Mouse (Mus musculus) embryonic facial prominence, embryonic 14.5 days (tissue): Measurements from ENCODE around the gene Nrxn3. TPM values are rescaled to one million over a fixed set of nuclear protein-coding genes. Genes with fewer than 3 reads are reported as not detected.

Experiments used
- ATAC-seq: fragments of 200-750 bp; cut with Nextera tagmentation; 2 replicates; pipeline ENCODE4 v1.8.0; 2017; ENCODE audit warnings: low read depth, moderate number of reproducible peaks, moderate TSS enrichment
- DNase-seq: peaks from one replicate; pipeline ENCODE4 v3.0.0-alpha.2; 2015; ENCODE audit warnings: low spot score
- H3K27ac ChIP-seq: fragments of 300-500 bp; sonication (generic); replicated peaks from 2 replicates; pipeline ENCODE4 v1.5.1; 2014; ENCODE audit warnings: low read depth, mild to moderate bottlenecking, low read length, moderate library complexity
- H3K27me3 ChIP-seq: fragments of 300-500 bp; sonication (generic); replicated peaks from 2 replicates; pipeline ENCODE4 v1.6.1; 2014; ENCODE audit warnings: low read length; ENCODE audit not compliant: control insufficient read depth, insufficient read depth
- H3K36me3 ChIP-seq: fragments of 300-500 bp; sonication (generic); 2 replicates; pipeline ENCODE4 v1.6.1; 2014; ENCODE audit warnings: low read length, mixed read lengths; ENCODE audit not compliant: control insufficient read depth, insufficient read depth
- H3K4me1 ChIP-seq: fragments of 300-500 bp; sonication (generic); 2 replicates; pipeline ENCODE4 v1.6.1; 2014; ENCODE audit warnings: antibody characterized with exemption, low read length; ENCODE audit not compliant: control insufficient read depth, insufficient read depth
- H3K4me2 ChIP-seq: fragments of 300-500 bp; sonication (generic); 2 replicates; pipeline ENCODE4 v1.6.1; 2014; ENCODE audit warnings: low read depth, mild to moderate bottlenecking, low read length, moderate library complexity, mixed read lengths
- H3K4me3 ChIP-seq: fragments of 300-500 bp; sonication (generic); 2 replicates; pipeline ENCODE4 v1.5.1; 2014; ENCODE audit warnings: low read depth, mild to moderate bottlenecking, low read length
- H3K9ac ChIP-seq: fragments of 300-500 bp; sonication (generic); 2 replicates; pipeline ENCODE4 v1.6.1; 2014; ENCODE audit warnings: low read depth, mild to moderate bottlenecking, low read length, moderate library complexity, mixed read lengths
- H3K9me3 ChIP-seq: fragments of 300-500 bp; sonication (generic); 2 replicates; pipeline ENCODE4 v1.6.1; 2016; ENCODE audit warnings: low read length; ENCODE audit not compliant: control insufficient read depth
- WGBS: fragments of 180-500 bp; shearing (Covaris S2); extraction: QIAGEN DNeasy Blood & Tissue Kit; methylation state at CpG from one replicate; pipeline ENCODE4 v1.1.7; 2014; 5-methylcytosine and 5-hydroxymethylcytosine counted together
- polyA plus RNA-seq: library from polyadenylated mRNA; unstranded; fragments of >200 nt; fragmentation: Nextera tagmentation; extraction: Ambion mirVana; gene quantifications from 2 replicates; pipeline ENCODE4 v1.2.1, GENCODE M21; 2014

Nrxn3 gene
- polyA plus RNA-seq, 1 experiment from 2014 or later: 2.6 TPM

DNA sequence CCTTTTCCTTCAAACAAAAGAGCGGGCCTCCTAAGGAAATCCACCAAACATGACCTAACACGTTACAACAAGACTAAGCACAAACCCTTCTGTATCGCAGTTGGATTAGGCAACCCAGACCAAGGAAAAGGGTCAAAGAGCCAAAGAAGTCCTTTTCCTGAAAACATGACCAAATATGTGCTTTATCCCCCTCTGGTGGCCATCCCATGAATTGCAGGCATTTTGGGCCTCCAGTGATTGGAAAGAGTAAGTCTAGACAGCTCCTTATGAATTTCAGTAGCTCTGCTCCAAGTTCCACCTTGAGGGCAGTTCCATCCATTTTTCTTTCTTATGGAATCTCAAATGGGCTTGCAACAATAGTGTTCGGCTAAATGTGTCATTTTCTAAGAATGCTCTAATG lies 579.3 kb downstream of the Nrxn3 start:
- Histone ChIP-seq H3K4me1 (no peaks in the 10 kb centered on the region), H3K4me2 (no peak overlapping the region), H3K36me3 (no peaks in the 10 kb centered on the region), H3K27me3 (no peaks in the 10 kb centered on the region), H3K27ac (no peak overlapping the region), H3K4me3 (no peak overlapping the region), H3K9ac (no peak overlapping the region), H3K9me3 (no peaks in the 10 kb centered on the region)
- 37% methylated on average over 4 of the region's 4 CpGs for WGBS
- no peak for ATAC-seq
- peak; percentile 50 for DNase-seq

DNA sequence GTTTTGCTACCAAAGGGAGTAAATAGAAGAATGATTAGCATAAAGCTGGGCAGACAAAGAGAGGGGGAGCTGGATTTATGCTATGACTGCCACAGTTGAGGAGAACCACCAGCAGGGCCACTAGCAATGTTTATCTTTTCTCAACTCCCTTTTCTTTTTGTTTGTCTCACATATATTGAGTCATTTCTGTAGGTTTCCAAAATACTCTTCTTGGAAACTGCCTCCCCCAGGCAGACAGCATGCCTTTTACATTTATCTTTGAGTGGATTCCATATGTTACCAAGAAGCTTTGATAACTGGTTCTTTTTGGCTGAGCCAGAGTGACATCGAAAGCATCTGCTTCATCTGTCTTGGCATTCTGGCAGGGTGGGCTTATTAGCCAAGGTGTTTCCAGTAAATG lies 587.5 kb downstream of the Nrxn3 start:
- H3K27ac ChIP-seq: no peak overlapping the region
- 84% methylated on average over 1 of the region's 1 CpGs for WGBS
- H3K36me3 ChIP-seq: no peaks in the 10 kb centered on the region
- no peak overlapping the region for H3K4me2 ChIP-seq
- no peaks in the 10 kb centered on the region for H3K27me3 ChIP-seq
- no peak overlapping the region for H3K4me3 ChIP-seq
- DNase-seq (no peak), ATAC-seq (no peak)
- H3K9ac ChIP-seq: no peak overlapping the region
- H3K9me3 ChIP-seq: no peaks in the 10 kb centered on the region
- H3K4me1 ChIP-seq: no peaks in the 10 kb centered on the region

DNA sequence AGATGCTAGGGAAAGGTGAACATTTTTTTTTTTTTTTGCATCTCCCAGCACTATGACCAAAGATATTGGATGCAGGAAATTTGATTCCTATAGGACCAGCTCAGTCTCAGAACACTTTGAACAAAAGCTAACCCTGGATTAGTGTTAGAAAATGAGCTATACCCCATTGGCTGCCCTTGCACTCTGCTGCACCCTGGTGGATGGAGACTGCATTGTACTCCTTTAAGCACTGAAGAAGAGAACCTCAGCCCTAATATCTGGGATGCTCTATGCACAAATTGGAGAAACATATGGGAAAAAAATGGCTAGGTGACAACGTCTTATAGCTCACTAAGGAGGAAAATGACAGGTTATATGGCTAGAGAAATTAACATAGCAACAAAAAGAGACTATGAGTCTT lies 589.9 kb downstream of the Nrxn3 start:
- DNase-seq (no peak), ATAC-seq (no peak)
- H3K27ac ChIP-seq: no peak overlapping the region
- no peaks in the 10 kb centered on the region for H3K9me3 ChIP-seq
- H3K27me3 ChIP-seq: no peaks in the 10 kb centered on the region
- no peak overlapping the region for H3K4me3 ChIP-seq
- H3K4me2 ChIP-seq: no peak overlapping the region
- no peaks in the 10 kb centered on the region for H3K4me1 ChIP-seq
- no peaks in the 10 kb centered on the region for H3K36me3 ChIP-seq
- WGBS: 38% methylated on average over 1 of the region's 1 CpGs
- no peak overlapping the region for H3K9ac ChIP-seq

DNA sequence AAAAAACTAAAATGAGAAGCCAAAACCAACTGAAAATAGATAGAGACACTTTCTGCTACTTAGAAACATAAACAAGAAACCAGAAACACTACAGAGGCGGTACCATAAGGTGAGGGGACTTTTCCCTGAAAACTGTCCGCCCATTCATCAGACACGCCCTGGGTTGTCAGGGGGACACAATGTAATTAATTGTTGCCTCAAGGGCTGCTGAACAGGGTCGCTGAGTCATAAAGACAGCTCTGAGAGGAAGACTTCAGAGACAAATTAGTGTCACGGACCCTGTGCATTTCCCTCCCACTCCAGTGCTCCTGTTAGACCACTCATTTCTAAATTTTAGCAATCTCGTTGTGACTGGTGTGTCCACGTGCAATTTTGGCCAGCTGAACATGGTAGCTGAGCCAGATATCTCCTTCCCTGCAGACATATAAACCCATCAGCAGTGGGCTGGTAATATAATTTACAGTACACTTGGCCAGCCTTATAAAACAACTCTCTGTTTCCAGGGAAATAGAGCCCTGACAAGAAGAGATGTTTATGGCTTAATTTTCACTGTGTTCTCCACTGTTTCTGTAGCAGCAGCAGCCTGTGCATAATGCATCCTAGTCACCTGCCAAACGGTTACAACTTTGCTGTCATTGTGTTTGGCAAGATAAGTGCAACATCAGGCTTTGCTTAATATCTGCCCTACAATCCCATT lies 603.3 kb downstream of the Nrxn3 start:
- DNase-seq (peak; percentile 7), ATAC-seq (no peak)
- 34% methylated on average over 8 of the region's 8 CpGs for WGBS
- H3K36me3 ChIP-seq: no peaks in the 10 kb centered on the region
- no peak overlapping the region for H3K4me3 ChIP-seq
- H3K4me1 ChIP-seq: no peaks in the 10 kb centered on the region
- no peaks in the 10 kb centered on the region for H3K9me3 ChIP-seq
- no peak overlapping the region for H3K4me2 ChIP-seq
- no peaks in the 10 kb centered on the region for H3K27me3 ChIP-seq
- no peak overlapping the region for H3K9ac ChIP-seq
- no peak overlapping the region for H3K27ac ChIP-seq

DNA sequence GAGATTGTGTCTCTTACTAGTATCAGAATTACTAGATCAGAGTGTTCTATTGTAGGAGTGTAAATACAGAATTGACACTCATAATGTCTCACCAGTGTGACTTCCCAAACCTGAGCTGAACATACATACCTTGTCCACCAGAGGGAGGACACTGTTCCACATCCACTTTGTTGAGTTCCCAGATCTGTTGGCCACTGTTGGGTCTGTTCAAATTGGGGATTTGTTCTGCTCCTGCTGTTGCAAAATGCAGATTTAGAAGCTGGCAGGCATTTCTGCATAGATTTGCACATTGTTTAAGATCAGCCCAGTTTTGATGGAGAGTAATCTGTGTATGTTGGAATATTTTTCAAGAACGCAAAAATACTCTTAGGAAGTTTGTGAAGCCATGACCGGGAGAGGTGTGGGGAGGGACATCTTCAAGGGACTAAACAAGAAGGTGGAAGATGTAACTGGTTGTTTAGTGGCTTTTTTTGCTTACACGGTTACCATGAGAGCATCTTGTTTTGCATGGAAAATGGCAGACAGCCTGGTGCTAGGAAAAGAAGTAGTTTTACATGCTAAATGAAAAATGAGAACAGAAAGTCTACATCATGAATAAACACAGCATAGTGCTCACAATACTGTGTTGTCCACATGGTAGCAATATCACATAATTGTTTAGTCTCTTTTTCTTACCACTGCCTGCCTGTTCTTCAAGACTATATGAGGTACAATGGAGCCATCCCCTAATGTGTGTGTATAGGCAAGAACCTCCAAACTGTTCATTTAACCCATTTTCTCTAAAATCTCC lies 609.0 kb downstream of the Nrxn3 start:
- WGBS: 88% methylated on average over 3 of the region's 3 CpGs
- no peak overlapping the region for H3K27ac ChIP-seq
- no peaks in the 10 kb centered on the region for H3K9me3 ChIP-seq
- no peak overlapping the region for H3K4me3 ChIP-seq
- H3K4me1 ChIP-seq: no peaks in the 10 kb centered on the region
- DNase-seq (peak; percentile 10), ATAC-seq (no peak)
- no peaks in the 10 kb centered on the region for H3K36me3 ChIP-seq
- no peak overlapping the region for H3K9ac ChIP-seq
- no peaks in the 10 kb centered on the region for H3K27me3 ChIP-seq
- no peak overlapping the region for H3K4me2 ChIP-seq

DNA sequence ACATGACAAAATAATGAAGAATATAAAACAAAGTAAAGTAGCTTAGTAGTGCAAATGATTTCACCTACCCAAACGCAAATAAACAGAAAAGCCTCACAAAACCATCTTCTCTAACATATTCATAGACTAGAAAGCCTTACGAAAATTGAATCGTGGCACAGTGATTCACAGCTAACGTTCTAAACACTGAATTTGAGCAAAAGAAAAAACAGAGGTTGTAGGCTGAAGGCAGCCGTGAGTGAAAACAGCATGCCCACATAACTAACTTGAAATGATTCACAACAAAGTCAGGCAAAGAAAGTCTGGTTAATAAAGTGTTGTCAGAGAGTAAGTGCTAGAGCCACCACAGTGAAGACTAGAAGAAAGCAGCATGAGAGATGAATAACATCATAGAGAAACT lies 610.8 kb downstream of the Nrxn3 start:
- 85% methylated on average over 5 of the region's 5 CpGs for WGBS
- no peak overlapping the region for H3K27ac ChIP-seq
- no peak overlapping the region for H3K9ac ChIP-seq
- H3K9me3 ChIP-seq: no peaks in the 10 kb centered on the region
- no peak overlapping the region for H3K4me2 ChIP-seq
- H3K4me1 ChIP-seq: no peaks in the 10 kb centered on the region
- DNase-seq (no peak), ATAC-seq (no peak)
- H3K4me3 ChIP-seq: no peak overlapping the region
- no peaks in the 10 kb centered on the region for H3K27me3 ChIP-seq
- H3K36me3 ChIP-seq: no peaks in the 10 kb centered on the region

DNA sequence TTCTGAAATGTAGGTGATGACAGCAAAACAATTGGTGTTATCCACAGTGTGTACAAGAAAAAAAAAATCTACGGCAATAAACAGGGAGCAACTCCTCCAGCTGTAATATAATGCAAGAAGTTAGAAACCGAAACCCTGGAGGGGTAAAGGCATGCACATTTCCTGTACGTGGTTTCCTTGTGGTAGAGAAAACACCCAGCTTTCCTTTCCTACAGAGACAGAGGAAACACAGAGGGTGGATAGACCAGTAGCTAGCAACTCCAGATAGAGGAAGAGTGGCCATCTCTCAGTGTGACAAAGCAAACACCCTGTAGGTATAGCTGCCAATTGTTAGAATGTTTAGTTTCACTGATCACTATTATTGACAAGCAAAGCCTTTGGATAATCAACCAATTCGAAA lies 642.2 kb downstream of the Nrxn3 start:
- H3K9ac ChIP-seq: no peak overlapping the region
- H3K27ac ChIP-seq: no peak overlapping the region
- H3K36me3 ChIP-seq: no peaks in the 10 kb centered on the region
- 48% methylated on average over 4 of the region's 4 CpGs for WGBS
- H3K9me3 ChIP-seq: no peaks in the 10 kb centered on the region
- H3K4me3 ChIP-seq: no peak overlapping the region
- ATAC-seq: no peak
- peak; percentile 4 for DNase-seq
- H3K4me1 ChIP-seq: no peaks in the 10 kb centered on the region
- H3K27me3 ChIP-seq: no peaks in the 10 kb centered on the region
- H3K4me2 ChIP-seq: no peak overlapping the region

DNA sequence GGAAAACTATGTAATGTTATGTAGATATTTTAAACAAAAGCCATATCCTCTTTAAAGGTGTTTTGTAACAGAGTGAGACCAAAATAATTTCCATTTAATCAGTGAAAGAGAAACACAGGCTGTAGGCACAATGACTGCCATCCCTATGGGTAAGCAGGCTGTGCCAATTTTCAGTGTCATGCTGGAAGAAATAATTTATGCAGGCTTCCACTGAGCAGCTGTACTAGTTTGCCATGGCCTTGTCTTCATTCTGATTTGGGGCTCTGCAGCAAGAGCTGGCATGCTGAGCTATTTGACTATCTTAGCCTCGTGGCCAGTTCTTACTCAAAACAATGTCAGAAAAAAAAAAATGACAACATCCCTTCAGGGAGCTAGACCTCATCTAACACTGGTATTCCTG lies 647.3 kb downstream of the Nrxn3 start:
- no peaks in the 10 kb centered on the region for H3K27me3 ChIP-seq
- no peaks in the 10 kb centered on the region for H3K4me1 ChIP-seq
- H3K27ac ChIP-seq: no peak overlapping the region
- DNase-seq: no peak
- no peak for ATAC-seq
- H3K36me3 ChIP-seq: no peaks in the 10 kb centered on the region
- WGBS: 52% methylated on average over 1 of the region's 1 CpGs
- H3K9ac ChIP-seq: no peak overlapping the region
- no peak overlapping the region for H3K4me2 ChIP-seq
- no peaks in the 10 kb centered on the region for H3K9me3 ChIP-seq
- H3K4me3 ChIP-seq: no peak overlapping the region

DNA sequence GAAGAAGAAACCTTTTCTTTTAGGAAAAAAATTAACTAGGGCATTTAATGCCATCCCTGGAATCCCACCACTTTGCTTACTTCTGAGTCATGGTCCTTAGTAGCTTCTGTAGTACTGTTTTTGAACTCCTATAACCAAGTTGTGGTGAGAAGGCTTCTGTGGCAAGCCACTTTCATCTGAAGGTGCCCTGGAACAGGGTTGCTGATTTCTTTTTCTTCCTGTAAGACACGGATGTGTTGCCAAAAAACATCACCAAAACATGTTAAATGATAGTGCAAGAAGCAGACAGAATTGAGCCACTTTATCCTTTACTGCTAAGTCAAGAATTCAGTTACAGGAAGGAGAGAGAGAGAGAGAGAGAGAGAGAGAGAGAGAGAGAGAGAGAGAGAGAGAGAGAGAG lies 653.9 kb downstream of the Nrxn3 start:
- no peak overlapping the region for H3K4me2 ChIP-seq
- no peak overlapping the region for H3K9ac ChIP-seq
- H3K27ac ChIP-seq: no peak overlapping the region
- no peak for ATAC-seq
- H3K36me3 ChIP-seq: no peaks in the 10 kb centered on the region
- H3K4me3 ChIP-seq: no peak overlapping the region
- H3K9me3 ChIP-seq: no peaks in the 10 kb centered on the region
- no peaks in the 10 kb centered on the region for H3K4me1 ChIP-seq
- no peak for DNase-seq
- WGBS: 69% methylated on average over 1 of the region's 1 CpGs
- H3K27me3 ChIP-seq: no peaks in the 10 kb centered on the region
